Mouse (Mus musculus): ENCODE results near the gene Irf3.

DNA sequence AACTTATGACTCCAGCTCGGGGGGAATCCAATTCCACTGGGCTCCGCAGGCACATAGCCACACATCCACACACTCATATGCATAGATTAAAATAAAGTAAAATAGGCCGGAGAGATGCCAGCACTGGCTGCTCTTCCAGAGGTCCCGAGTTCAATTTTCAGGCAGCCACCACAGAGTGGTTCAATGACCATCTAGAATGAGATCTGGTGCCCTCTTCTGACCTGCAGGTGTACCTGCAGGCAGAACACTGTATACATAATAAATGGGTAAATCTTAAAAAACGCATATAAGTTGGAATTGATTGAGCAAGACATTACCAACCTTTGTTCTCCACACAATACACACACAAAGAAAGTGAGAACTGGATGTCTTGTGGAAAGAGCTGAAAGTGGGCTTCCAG lies 41.8 kb upstream of the Irf3 start:
- TF ChIP-seq ZNF384 (IDR thresholded peaks at IDR 0.05; ENCODE audit: low read depth, low read length) (no peak), MAFK (IDR thresholded peaks at IDR 0.05; ENCODE audit: insufficient read depth, low read depth, low read length) (no peak)
